Mouse (Mus musculus) hindbrain, embryonic 13.5 days (tissue): ENCODE results near the gene Gpr61. TPM values are rescaled to one million over a fixed set of nuclear protein-coding genes. Genes with fewer than 3 reads are reported as not detected.

ENCODE experiments used
- ATAC-seq: fragments of 200-750 bp; cut with Nextera tagmentation; 2 replicates; pipeline ENCODE4 v1.8.0; 2017; ENCODE audit warnings: moderate TSS enrichment; ENCODE audit not compliant: low FRiP score
- H3K27ac ChIP-seq: fragments of 300-500 bp; sonication (generic); 2 replicates; pipeline ENCODE4 v1.5.1; 2015; ENCODE audit warnings: inconsistent platforms, mild to moderate bottlenecking, moderate library complexity
- H3K27me3 ChIP-seq: fragments of 300-500 bp; sonication (generic); 2 replicates; pipeline ENCODE4 v1.6.1; 2015; ENCODE audit warnings: mild to moderate bottlenecking, inconsistent platforms
- H3K36me3 ChIP-seq: fragments of 300-500 bp; sonication (generic); 2 replicates; pipeline ENCODE4 v1.6.1; 2015; ENCODE audit warnings: mild to moderate bottlenecking, inconsistent platforms
- H3K4me1 ChIP-seq: fragments of 300-500 bp; sonication (generic); replicated peaks from 2 replicates; pipeline ENCODE4 v1.6.1; 2015; ENCODE audit warnings: inconsistent platforms
- H3K4me2 ChIP-seq: fragments of 300-500 bp; sonication (generic); 2 replicates; pipeline ENCODE4 v1.6.1; 2015; ENCODE audit warnings: inconsistent platforms, mild to moderate bottlenecking, moderate library complexity
- H3K4me3 ChIP-seq: fragments of 300-500 bp; sonication (generic); 2 replicates; pipeline ENCODE4 v1.5.1; 2015; ENCODE audit warnings: mild to moderate bottlenecking, inconsistent platforms
- H3K9ac ChIP-seq: fragments of 300-500 bp; sonication (generic); 2 replicates; pipeline ENCODE4 v1.6.1; 2015; ENCODE audit warnings: mild to moderate bottlenecking, inconsistent platforms
- H3K9me3 ChIP-seq: fragments of 300-500 bp; sonication (generic); 2 replicates; pipeline ENCODE4 v1.6.1; 2016; ENCODE audit warnings: inconsistent platforms
- WGBS: fragments of 180-500 bp; shearing (Covaris S2); methylation state at CpG from one replicate; pipeline ENCODE4 v1.1.7; 2015; 5-methylcytosine and 5-hydroxymethylcytosine counted together
- polyA plus RNA-seq: library from polyadenylated mRNA; unstranded; fragments of >200 nt; fragmentation: Nextera tagmentation; extraction: Ambion mirVana; gene quantifications from 2 replicates; pipeline ENCODE4 v1.2.1, GENCODE M21; 2015

The Gpr61 gene
- polyA plus RNA-seq, 1 experiment from 2014 or later: 3.0 TPM

DNA sequence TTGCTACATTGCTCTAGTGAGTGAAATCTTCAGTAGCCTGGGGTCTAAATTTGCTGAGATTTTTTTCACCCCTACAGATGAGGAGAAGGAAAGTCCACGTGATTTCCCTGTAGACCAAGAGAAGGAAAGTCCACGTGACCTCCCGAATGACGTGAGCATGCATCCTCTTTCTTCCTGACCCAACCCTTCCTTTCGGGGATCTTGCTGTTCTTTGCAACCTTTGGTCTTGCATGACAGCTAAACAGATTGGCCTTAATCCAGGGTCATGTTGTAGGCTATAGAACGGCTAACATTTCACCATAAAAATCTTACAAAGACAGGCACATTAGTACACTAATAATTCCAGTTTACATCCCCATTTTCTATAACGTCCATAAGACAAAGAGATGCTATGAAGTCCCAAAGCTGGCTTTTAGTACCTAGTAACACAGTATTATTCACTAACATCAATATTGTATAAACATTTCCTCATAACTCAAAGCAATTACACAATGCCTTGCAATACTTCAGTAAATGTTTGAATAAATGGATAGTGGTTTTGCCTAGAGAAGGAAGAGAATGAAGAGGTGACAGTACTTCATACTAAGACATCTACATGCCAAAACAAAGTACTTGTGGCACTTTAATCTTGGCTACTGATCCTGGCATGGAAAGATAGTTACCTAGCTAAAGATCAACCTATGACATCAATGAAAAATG, 40.9 kb downstream of the Gpr61 start:
- Histone ChIP-seq H3K27me3 (no peaks in the 10 kb centered on the region), H3K4me2 (no peak overlapping the region), H3K9ac (no peak overlapping the region), H3K36me3 (peaks cover 77% of the 10 kb centered on the region), H3K4me3 (no peak overlapping the region), H3K27ac (no peak overlapping the region), H3K4me1 (no peaks in the 10 kb centered on the region), H3K9me3 (no peaks in the 10 kb centered on the region)
- ATAC-seq: no peak
- 92% methylated on average over 7 of the region's 7 CpGs for WGBS

DNA sequence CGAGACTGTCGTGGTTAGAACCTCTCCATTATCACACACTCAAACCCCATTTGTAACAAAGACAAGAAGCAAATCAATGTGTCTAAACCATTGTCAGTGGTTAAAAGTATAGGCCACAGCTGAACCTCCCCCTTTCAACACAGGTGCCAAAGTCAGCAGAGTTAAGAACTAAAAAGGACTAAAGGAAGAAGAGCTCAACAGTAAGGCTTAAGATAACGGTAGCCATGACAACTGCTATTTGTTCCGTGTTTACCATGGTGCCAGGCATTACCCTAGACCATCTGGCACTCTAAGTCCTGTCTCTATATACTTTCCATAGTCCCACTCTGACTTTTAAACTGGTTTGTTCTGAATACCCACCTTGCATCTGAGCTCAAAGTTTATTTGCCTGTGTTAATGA, 42.0 kb downstream of the Gpr61 start:
- Histone ChIP-seq H3K4me2 (no peak overlapping the region), H3K4me3 (no peak overlapping the region), H3K4me1 (no peaks in the 10 kb centered on the region), H3K27me3 (no peaks in the 10 kb centered on the region), H3K36me3 (peaks cover 79% of the 10 kb centered on the region), H3K27ac (no peak overlapping the region), H3K9me3 (no peaks in the 10 kb centered on the region), H3K9ac (no peak overlapping the region)
- no peak for ATAC-seq
- 85% methylated on average over 4 of the region's 4 CpGs for WGBS

GRCm38 (mm10) chr3:108112246-108112645, 42.4 kb downstream of the Gpr61 start:
- Histone ChIP-seq H3K27me3 (no peaks in the 10 kb centered on the region), H3K4me2 (no peak overlapping the region), H3K36me3 (peaks cover 77% of the 10 kb centered on the region), H3K4me3 (no peak overlapping the region), H3K4me1 (no peaks in the 10 kb centered on the region), H3K9me3 (no peaks in the 10 kb centered on the region), H3K9ac (no peak overlapping the region), H3K27ac (no peak overlapping the region)
- 90% methylated on average over 7 of the region's 7 CpGs for WGBS
- ATAC-seq: no peak

DNA sequence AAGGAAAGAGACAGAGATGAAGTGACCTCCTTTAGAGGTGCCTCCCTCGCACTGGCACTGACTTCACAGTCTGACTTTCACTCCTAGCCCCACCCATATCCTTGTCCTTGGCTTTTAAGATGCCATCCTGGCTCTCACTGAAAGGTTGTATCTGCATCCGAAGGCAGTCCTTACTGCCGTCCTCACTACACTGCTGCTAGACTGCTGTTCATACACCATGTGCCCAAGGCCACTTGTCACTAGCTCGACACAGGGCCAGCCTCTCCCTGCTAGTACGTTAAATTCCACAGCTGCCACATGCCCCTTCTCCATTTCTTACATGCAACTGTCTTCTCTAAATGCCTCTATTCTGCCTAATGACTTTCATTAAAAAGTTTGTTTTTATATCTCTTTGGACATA, 43.4 kb downstream of the Gpr61 start:
- Histone ChIP-seq H3K4me3 (no peak overlapping the region), H3K27ac (no peak overlapping the region), H3K27me3 (no peaks in the 10 kb centered on the region), H3K36me3 (peaks cover 75% of the 10 kb centered on the region), H3K4me2 (no peak overlapping the region), H3K4me1 (no peaks in the 10 kb centered on the region), H3K9me3 (no peaks in the 10 kb centered on the region), H3K9ac (no peak overlapping the region)
- WGBS: 90% methylated on average over 5 of the region's 5 CpGs
- no peak for ATAC-seq

- no peak for ATAC-seq
- Histone ChIP-seq H3K9ac (no peak overlapping the region), H3K4me2 (no peak overlapping the region), H3K9me3 (no peaks in the 10 kb centered on the region), H3K4me3 (no peak overlapping the region), H3K4me1 (peaks cover 9% of the 10 kb centered on the region; the same call in 1 of the 2 replicates), H3K27me3 (no peaks in the 10 kb centered on the region), H3K36me3 (peaks cover 44% of the 10 kb centered on the region), H3K27ac (no peak overlapping the region)
- WGBS: 90% methylated on average over 3 of the region's 3 CpGs
These were observed 49.4 kb downstream of the Gpr61 start for GRCm38 (mm10) chr3:108105281-108105680.

- Histone ChIP-seq H3K4me2 (no peak overlapping the region), H3K27ac (no peak overlapping the region), H3K9ac (no peak overlapping the region), H3K9me3 (no peaks in the 10 kb centered on the region), H3K36me3 (peaks cover 16% of the 10 kb centered on the region), H3K4me1 (peaks cover 9% of the 10 kb centered on the region; the same call in 1 of the 2 replicates), H3K27me3 (no peaks in the 10 kb centered on the region), H3K4me3 (no peak overlapping the region)
- ATAC-seq: no peak
- WGBS: 87% methylated on average over 6 of the region's 6 CpGs
These were observed 52.6 kb downstream of the Gpr61 start for GRCm38 (mm10) chr3:108102075-108102474.

DNA sequence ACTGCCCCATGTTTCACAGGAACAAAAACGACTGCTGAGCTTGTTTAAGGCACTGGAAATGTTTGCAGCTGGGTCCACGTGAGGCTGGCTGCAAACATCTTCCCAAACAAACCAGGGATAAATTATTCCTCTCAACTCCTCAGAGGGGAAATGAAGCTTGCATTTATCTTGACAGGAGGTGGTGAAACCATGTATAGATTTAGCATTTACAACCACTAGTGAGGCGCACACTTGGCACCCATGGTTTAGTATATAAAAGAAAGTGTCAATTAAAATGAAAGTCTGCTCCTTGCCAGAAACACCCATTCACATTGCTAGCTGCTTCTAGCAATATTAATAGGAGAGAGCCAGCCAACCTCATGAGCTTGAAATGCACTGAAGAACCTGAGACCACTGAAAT, 53.1 kb downstream of the Gpr61 start:
- Histone ChIP-seq H3K4me3 (no peak overlapping the region), H3K27ac (peak overlapping the region; percentile 40), H3K36me3 (peaks cover 15% of the 10 kb centered on the region), H3K4me2 (no peak overlapping the region), H3K4me1 (peaks cover 9% of the 10 kb centered on the region; the same call in 1 of the 2 replicates), H3K27me3 (no peaks in the 10 kb centered on the region), H3K9ac (no peak overlapping the region), H3K9me3 (no peaks in the 10 kb centered on the region)
- 37% methylated on average over 3 of the region's 3 CpGs for WGBS
- ATAC-seq: no peak

Other genes with a start within 250 kb of the Gpr61 start
- 82.5 and 85.8 TPM in 2 replicates for gene Gstm7, start 223.1 kb downstream of the Gpr61 start, polyA plus RNA-seq
- gene Gstm6, start 211.1 kb downstream of the Gpr61 start, polyA plus RNA-seq: 7.7 and 8.5 TPM in 2 replicates
- 0.17 TPM in 1 of 2 replicates, not detected in the other for gene Gstm3, start 185.6 kb downstream of the Gpr61 start, polyA plus RNA-seq
- 10.0 and 10.9 TPM in 2 replicates for gene Gstm2, start 168.4 kb downstream of the Gpr61 start, polyA plus RNA-seq
- gene Gstm1, start 136.9 kb downstream of the Gpr61 start, polyA plus RNA-seq: 53.7 and 54.2 TPM in 2 replicates
- 15.2 and 15.4 TPM in 2 replicates for gene Gstm4, start 110.0 kb downstream of the Gpr61 start, polyA plus RNA-seq
- gene Ampd2, start 68.2 kb downstream of the Gpr61 start, polyA plus RNA-seq: 50.9 and 52.4 TPM in 2 replicates
- gene Gnat2, start 62.1 kb downstream of the Gpr61 start, polyA plus RNA-seq: 0.10 and 0.43 TPM in 2 replicates
- 146 and 148 TPM in 2 replicates for gene Gnai3, start 8.7 kb downstream of the Gpr61 start, polyA plus RNA-seq
- gene Amigo1, start 31.5 kb upstream of the Gpr61 start, polyA plus RNA-seq: 12.0 and 13.8 TPM in 2 replicates
- 3.5 and 4.3 TPM in 2 replicates for gene Cyb561d1, start 46.3 kb upstream of the Gpr61 start, polyA plus RNA-seq
- gene Atxn7l2, start 56.1 kb upstream of the Gpr61 start, polyA plus RNA-seq: 26.2 and 27.1 TPM in 2 replicates
- 0.34 and 0.43 TPM in 2 replicates for gene Sypl2, start 71.8 kb upstream of the Gpr61 start, polyA plus RNA-seq
- 233 and 239 TPM in 2 replicates for gene Psma5, start 102.0 kb upstream of the Gpr61 start, polyA plus RNA-seq
- 14.7 and 15.9 TPM in 2 replicates for gene Sort1, start 129.2 kb upstream of the Gpr61 start, polyA plus RNA-seq
- 0.13 and 0.21 TPM in 2 replicates for gene Mybphl, start 210.0 kb upstream of the Gpr61 start, polyA plus RNA-seq
- gene Psrc1, start 229.0 kb upstream of the Gpr61 start, polyA plus RNA-seq: 13.8 and 13.9 TPM in 2 replicates